Mouse (Mus musculus): ENCODE measurements around the gene Vat1.

DNA sequence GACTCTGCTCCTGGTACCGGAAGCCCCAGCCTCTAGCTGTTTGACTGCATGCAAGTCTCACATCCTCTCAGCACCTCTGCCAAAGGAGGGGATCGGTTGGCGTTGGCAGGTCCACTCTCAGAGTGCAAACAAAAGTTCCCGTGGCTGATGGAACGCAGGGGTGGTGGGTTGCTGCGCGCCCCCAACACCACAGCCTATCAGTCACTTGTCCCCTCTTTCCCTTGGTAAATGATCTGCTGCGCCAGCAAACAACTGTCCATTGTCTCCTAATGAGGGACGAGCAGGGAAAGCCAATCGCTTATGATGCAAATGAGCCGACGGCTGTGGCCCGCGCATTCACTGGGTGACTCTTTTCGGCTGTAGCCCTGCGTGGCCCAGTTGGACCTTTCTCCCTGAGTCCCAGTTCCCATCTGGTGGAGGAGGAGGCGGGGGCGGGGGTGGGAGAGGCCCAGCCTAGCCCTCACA, 13.2 kb upstream of the Vat1 start:
- TF ChIP-seq CTCF (IDR thresholded peaks at IDR 0.05; ENCODE audit: insufficient read depth, low read length) (no peak), POLR2A (IDR thresholded peaks at IDR 0.05; ENCODE audit: borderline replicate concordance, extremely low read depth, low read depth, low read length) (no peak)
